Mouse (Mus musculus) cortical plate, adult 2 months (tissue): Measurements from ENCODE around the gene Ppm1j.

Experiments
- CTCF ChIP-seq: fragments of 200-500 bp; IDR thresholded peaks from 2 replicates; pipeline ENCODE4 v1.5.1; 2011; ENCODE audit warnings: mild to moderate bottlenecking, control low read depth, low read length; ENCODE audit not compliant: insufficient read depth; ENCODE audit errors: extremely low read depth
- POLR2A ChIP-seq: fragments of 200-500 bp; IDR thresholded peaks from 2 replicates; pipeline ENCODE4 v1.6.1; 2011; ENCODE audit warnings: mild to moderate bottlenecking, low read length, control low read depth; ENCODE audit not compliant: insufficient read depth; ENCODE audit errors: extremely low read depth

DNA sequence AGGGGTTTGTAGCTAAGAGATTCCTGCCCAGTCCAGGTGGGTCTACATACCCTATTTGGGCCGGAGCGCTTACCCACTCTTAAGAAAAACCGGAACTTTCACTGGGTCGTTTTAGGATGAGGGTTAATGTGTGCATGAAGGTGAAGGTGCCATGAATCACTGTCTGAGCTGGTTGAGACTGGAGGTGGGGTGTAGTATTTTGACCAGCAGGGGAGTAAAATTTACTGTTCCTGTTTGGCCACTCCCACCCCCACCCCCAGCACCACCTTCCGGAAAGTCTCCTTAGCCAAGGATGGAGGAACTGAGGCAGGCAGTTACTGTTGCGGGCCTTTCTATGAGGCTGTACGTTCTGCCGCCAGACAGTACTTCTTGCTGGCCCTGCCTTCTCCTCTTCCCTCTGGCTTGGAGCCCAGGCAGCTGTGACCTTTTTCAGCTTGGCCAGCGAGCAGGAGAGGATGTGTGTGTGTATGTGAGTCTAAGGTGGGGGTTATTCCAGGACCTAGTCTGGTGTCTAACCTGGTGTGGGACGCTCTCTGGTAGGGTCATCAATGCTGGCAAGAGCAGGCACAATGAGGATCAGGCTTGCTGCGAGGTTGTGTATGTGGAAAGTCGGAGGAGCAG, 1.3 kb downstream of the Ppm1j start:
- TF ChIP-seq CTCF (no peak), POLR2A (no peak)
